Mouse (Mus musculus): ENCODE measurements around the gene Slc22a28.
"Not testable (repeated sequence)": the region's sequence is repeated elsewhere in the genome, so short reads cannot be mapped to it uniquely, and the experiment has no call there.

Gene Slc22a28

GRCm38 (mm10) chr19:8131881-8132280 lies at the start of gene Slc22a28:
Slc22a28 (minus strand) TSS chr19:8131982.
- DNase-seq (ENCODE audit: low spot score in 2 of 2) = not testable (repeated sequence)

- DNase-seq (ENCODE audit: low spot score in 2 of 2) = no peak
Observed at GRCm38 (mm10) chr19:8148787-8149523, 17.2 kb upstream of the Slc22a28 start.

DNA sequence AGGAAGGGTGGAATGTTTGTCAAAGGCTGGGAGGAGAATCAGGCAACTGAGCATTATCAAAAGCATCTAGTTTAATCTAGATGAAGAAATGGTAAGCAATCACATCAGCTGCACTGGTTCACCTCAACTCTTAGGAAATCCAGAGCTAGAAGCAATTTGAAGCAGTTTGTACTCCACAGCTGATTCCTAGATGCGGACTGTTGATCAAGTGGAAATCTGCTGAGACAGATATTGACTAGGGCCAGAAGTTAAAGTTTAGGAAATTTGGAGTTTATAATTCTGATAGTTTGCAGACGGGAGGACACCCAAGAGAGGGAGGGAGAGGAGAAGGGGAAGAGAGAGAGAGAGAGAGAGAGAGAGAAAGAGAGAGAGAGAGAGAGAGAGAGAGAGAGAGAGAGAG lies 10.9 kb upstream of the Slc22a28 start:
- not testable (repeated sequence) for DNase-seq (ENCODE audit: low spot score in 2 of 2)

GRCm38 (mm10) chr19:8134127-8134841 lies 2.5 kb upstream of the Slc22a28 start:
- DNase-seq (ENCODE audit: low spot score in 2 of 2) = not testable (repeated sequence)

DNA sequence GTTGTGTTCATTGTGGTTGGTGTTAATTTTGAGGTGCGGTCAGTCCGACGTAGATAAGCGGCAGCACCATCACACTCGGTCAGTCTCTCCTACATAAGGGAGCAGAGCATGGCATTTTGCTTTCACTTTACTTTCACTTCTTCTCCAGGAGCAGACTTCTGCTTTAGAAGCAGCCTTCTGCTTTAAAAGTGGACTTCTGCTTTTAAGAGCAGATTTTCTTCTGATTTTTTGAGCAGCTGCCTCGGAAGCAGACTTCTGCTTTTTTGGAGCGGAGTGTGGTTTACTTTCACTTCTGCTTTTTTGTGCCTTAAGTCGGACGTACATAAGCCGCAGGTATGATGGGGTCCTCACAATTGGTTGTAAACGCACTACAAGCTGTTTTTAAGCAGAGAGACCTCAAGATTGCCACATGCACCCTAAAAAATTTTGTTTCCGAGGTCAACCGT lies 111.9 kb downstream of the Slc22a28 start:
- no peak for DNase-seq (ENCODE audit: low spot score in 2 of 2)

DNA sequence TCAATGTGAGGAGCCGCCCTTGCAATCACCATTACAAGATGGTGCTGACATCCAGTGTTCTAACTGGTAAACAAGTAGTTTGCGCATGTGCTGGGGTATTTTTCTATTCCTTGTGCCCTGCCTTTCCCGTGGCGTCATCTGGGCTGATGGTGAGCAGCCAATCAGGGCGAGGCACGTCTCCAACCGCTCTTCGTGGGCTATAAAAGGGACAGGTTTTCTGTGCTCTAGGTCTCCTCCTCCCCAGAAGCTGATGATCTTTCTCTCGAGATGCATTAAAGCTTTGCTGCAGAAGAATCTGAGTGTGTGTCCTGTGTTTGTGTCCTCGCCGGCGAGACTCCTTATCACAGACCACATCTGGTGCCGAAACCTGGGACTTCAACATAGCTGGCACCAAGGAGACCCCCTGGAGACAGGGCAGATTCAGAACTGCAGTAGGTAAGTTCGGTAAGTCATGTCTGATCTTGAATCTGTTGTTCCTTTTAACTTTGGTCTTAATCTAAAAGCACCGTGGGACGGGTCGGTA lies 112.4 kb downstream of the Slc22a28 start:
- not testable (repeated sequence) for DNase-seq (ENCODE audit: low spot score in 2 of 2)

DNA sequence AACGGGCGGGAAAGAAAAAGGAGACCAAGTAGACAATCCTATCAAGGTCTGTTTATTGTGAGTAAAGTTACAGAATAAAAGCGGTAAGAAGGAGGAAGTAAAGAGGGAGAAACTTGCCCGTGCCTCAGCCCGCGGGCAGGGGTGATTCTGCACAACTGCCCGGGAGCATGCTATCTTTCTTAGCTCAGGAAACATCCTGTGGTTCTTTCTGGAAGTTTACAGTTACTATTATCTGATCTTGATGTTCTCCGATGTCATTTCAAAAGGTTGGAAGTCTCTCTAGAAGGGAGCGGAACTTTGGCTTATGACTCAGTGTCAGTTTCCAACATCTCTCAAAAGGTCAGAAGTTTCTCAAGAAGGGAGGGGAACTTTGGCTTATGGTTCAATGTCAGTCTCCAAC lies 113.2 kb downstream of the Slc22a28 start:
- not testable (repeated sequence) for DNase-seq (ENCODE audit: low spot score in 2 of 2)

Data from right cerebral cortex, postnatal 36 days (tissue).